Mouse (Mus musculus): ENCODE data around the gene Spryd4.
"Not testable (repeated sequence)": the region's sequence is repeated elsewhere in the genome, so short reads cannot be mapped to it uniquely, and the experiment has no call there.

Spryd4 gene

DNA sequence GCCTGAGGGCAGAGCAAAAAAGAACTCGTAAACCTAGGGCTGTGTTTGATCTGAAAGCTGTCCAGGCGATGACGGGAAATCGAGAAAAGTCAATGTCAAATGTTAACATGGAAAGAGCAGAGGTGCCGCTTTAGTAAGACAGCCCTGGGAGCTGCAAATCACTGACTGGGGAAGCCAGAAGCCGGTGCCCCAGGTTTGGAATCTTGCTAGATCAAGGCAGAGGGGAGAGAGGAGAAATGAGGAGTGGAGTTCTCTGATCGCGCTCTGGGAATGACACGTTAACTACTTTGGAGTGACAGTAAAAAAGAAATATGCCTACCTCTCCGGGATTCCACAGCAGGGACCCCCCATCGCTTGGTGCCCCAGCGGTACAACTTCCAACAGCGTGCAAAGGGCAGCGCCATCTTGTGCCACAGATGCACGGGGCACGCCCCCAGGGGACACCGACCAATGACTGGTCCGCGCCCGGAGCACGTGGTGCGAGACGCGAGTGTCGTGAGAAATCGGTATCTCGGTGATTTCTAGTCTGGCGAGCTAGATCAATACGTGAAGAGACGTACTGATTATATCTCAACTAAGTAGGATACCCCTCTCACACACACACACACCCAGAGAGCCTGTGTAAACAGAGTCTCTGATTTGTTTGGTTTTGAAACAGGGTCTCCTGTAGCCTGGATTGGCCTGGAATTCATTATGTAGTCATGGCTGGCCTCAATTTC, at the start of gene Spryd4:
Gene Spryd4 (minus strand): TSS at position 418 of the 719 bp plus-strand sequence.
- DNase-seq (ENCODE audit: low spot score in 2 of 2): peak; percentile 81 to 90

- not testable (repeated sequence) for DNase-seq (ENCODE audit: low spot score in 2 of 2)
These were observed 48.8 kb upstream of the Spryd4 start for GRCm38 (mm10) chr10:128260376-128260775.

DNA sequence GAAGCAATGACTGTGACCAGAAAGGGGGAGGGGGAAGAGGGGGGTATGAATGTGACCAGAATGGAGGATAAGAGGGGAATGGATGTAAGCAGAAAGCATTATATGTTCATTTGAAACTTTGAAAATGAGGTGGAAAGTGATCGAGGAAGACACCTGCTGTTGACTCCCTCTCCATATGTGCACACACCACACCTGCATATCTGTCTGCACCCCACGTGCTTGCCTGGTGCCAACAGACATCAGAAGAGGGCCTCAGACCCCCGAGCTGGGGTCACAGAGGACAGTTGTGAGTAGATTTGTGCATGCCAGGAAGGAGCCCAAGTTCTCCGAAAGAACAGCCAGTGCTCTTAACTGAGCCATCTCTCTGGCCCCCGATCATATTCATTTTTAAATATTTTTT, 48.3 kb upstream of the Spryd4 start:
- DNase-seq (ENCODE audit: low spot score in 2 of 2): no peak

- no peak for DNase-seq (ENCODE audit: low spot score in 2 of 2)
These were observed 47.3 kb upstream of the Spryd4 start for GRCm38 (mm10) chr10:128258953-128259352.

- no peak for DNase-seq (ENCODE audit: low spot score in 2 of 2)
These were observed 44.7 kb upstream of the Spryd4 start for GRCm38 (mm10) chr10:128256328-128256727.

DNA sequence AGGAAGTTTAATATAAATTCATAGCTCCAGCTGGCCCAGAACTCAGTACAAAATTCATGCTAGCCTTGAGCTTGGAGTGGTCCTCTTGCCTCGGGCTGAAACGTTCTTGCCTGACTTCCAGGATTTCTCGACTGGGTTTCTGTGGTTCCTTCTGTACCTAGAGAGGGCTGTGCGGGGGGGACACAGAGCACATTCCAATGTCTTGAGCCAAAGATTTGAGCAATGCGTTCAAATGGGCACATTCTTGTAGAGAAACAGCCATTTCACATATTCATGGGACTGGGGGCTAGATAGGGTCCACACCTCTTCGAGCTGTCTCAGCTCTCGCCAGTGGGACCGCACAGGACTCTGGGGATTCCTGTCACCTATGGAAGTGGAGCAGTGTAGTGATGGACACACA, 44.3 kb upstream of the Spryd4 start:
- no peak for DNase-seq (ENCODE audit: low spot score in 2 of 2)

DNA sequence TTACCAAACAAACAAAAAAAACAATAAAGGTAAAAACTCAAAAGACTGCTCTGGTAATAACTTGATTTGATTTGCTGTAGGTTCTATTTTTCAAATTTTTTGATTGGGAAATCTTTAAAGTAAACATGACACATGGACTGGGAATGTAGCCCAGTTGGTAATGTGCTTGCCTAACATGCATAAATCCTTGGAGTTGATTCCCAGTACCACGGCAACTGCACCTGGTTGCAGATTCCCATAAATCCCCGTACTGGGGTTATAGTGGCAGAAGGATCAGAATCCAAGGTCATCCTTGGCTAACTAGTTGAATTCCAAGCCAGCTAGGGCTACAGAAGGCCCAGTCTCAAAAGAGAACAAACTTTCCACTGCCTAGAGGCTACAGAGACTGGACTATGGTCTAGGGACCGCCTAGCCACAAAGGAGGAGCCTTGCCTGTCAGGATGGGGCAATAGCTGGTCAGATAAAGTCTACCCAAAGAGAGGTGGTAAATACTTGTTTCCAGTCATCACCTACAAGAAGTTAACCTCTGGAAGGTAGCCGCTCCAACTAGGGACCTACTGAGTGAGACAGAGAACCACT, 42.2 kb upstream of the Spryd4 start, which contains the start of gene Apon:
Gene Apon (plus strand): TSS at position 420 of the 579 bp plus-strand sequence.
- no peak for DNase-seq (ENCODE audit: low spot score in 2 of 2)

DNA sequence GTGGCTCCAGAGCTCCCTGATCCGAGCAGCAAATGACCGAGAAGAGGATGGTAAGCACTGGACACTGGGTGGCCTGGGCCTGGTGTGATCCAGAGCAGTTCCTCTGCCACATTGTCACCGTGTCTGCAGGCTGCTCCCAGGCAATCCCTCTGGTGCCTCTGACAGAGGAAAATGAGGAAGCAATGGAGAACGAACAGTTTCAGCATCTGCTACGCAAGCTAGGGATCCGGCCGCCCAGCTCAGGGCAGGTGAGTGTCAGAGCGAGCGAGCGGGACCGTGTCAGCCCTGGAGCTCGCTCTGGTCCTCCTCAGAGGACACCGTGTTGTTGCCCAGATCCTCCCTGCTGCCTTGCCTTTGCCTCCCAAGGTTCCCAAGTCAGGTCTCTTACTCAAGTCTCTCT, 39.0 kb upstream of the Spryd4 start:
- DNase-seq (ENCODE audit: low spot score in 2 of 2): no peak

DNA sequence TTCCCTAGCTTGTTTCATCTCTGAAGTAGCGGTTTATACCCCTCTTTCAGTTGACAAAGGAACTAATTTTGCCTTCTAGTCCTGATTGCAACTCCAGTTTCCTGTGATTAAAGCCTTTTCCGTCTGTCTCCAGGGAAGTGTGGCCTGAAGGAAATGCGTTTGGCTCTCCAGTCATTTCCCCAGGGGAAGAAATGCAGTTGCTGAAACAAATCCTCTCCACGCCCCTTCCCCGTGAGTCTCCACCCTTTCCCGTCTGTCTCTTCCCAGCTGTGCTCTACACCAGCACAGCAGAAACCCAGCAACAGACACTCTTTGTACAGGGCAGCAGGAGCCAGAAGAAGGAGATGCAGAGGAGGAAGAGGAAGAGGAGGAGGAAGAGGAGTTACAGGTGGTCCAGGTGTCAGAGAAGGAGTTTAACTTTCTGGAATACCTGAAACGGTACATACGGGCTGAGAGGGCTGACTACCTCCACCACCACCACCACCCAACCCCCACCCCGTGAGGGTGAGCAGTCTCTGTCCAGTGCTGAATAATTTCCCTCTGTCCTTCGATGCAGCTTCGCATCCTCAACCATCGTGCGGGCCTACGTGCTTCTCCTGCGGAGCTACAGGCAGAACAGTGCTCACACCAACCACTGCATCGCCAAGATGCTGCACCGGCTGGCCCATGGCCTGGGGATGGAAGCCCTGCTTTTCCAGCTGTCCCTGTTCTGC, 35.6 kb upstream of the Spryd4 start:
- no peak for DNase-seq (ENCODE audit: low spot score in 2 of 2)

GRCm38 (mm10) chr10:128244121-128244520, 32.5 kb upstream of the Spryd4 start:
- no peak for DNase-seq (ENCODE audit: low spot score in 2 of 2)

DNA sequence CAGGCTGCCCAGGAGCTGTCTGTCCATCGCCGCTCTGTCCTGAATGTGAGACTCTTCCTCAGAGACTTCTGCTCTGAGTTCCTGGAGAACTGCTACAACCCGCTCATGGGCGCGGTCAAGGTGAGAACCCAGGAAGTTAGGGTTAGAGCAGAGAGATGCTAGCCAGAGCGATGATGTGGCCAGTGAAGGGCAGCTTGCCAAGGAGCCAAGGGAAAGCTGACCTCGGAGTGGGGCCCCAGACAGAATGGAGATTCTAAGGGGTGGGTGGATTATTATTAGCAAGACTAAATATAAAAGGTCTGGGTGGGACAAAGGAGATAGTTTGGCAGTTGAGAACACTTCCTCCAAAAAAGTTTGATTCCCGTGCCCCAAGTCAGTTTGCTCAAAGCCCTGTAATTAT, 31.6 kb upstream of the Spryd4 start:
- DNase-seq (ENCODE audit: low spot score in 2 of 2): no peak

DNA sequence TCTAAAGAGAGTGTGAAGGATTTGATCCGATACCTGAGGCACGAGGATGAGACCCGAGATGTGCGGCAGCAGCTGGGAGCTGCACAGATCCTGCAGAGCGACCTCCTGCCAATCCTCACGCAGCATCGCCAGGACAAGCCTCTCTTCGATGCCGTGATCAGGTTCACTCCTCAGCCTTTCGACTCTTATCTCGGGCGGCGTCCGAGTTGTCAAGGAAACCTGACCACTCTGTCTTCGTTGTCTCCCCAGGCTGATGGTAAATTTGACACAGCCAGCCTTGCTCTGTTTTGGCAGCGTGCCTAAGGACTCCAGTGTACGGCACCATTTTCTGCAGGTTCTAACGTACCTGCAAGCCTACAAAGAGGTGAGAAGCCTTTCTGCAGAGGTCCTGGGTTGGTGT, 28.5 kb upstream of the Spryd4 start:
- DNase-seq (ENCODE audit: low spot score in 2 of 2): no peak

DNA sequence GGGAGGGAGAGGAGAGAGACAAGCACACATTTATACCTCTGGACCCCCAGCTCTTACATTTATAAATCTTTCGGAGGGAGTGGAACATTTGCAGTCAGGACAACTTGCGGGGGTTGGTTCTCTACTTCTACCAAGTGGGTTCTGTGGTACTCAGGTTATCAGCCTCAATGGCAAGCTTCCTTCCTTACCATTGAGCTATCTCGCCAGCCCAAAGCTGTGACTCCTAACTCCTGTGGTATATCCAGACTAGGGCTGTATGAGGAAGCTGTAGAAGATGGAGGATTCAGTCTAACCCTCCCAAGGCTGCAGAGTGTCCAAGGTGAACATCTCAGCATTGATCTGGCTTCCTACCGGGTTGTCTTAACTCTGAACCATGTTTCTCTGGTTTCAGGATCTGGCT, 27.5 kb upstream of the Spryd4 start:
- no peak for DNase-seq (ENCODE audit: low spot score in 2 of 2)

DNA sequence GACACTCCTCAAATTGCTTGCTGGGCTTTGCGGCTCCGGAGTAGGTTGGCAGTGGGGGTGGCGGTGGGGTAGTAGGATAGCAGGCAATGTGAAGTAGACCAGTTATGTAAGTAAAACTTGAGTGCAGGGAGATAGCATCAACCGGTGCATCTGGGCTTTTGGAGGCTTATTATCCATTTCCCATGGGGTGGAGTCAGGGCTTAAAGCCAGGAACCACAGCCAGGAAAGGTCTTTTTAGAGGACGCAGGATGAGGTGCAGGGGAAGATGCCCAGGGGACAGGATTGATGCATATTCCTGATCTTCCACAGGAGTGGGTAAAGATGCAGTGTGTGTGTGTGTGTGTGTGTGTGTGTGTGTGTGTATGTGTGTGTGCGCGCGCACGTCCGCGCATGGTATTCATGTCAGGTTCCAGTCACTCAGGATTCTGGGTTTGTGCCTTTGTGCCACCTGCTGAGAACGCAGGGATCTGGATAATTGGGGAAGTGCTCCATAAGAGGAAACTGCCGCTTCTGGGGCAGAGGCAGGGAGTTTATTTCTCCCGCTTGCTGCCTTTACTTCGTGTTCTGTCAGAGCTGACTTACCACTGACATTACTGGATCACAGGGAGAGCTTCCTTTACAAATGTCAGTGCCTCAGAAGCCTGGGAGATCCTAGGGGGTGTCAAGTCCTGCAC, 26.3 kb upstream of the Spryd4 start:
- DNase-seq (ENCODE audit: low spot score in 2 of 2): no peak

DNA sequence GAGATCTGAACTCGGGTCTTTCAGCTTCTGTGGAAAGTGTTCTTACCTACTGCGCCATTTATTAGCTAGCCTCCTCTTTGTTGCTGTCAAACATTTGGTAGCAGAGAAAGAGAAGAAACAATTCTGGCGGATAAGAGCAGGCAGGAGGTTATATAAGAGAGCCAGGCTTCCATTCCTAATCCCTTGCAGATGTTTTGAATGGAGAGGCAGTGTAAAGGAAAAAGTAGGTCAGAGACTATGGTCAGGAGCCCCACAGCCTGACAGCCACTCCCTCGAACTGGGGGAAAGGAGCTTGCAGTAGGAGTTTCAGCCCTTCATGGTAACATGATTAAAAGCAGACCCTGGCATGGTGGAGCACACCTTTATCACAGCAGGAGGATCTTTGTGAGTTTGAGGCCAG, 24.7 kb upstream of the Spryd4 start:
- no peak for DNase-seq (ENCODE audit: low spot score in 2 of 2)

GRCm38 (mm10) chr10:128232420-128232985, 20.9 kb upstream of the Spryd4 start:
- DNase-seq (ENCODE audit: low spot score in 2 of 2): peak in 1 of 2 experiments; percentile 38

- DNase-seq (ENCODE audit: low spot score in 2 of 2): peak; percentile 70 to 86
These were observed 20.3 kb upstream of the Spryd4 start, which contains the start of gene Timeless for GRCm38 (mm10) chr10:128231697-128232419. Gene Timeless (plus strand): TSS chr10:128232065.

DNA sequence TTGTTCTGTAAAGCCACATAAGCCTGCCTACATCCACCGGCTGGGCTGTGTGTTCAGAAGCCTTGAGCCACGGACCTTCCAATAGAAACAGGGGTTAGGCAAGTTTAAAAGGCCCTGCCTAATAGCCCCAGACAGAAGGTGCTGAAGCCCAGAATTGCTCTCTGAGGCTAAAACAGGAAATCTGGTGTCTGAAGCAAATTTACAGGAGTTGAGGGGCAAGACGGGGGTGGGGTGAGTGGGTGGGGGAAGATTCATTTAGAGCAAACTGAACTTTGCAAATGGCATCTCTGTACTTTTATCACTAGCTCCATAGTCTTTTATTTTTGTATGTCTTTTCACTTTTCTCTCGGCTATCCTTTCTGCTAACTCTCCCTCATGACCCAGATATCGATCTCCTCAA, 19.5 kb upstream of the Spryd4 start:
- DNase-seq (ENCODE audit: low spot score in 2 of 2): no peak

- no peak for DNase-seq (ENCODE audit: low spot score in 2 of 2)
These were observed 19.0 kb upstream of the Spryd4 start for GRCm38 (mm10) chr10:128230582-128230981.

DNA sequence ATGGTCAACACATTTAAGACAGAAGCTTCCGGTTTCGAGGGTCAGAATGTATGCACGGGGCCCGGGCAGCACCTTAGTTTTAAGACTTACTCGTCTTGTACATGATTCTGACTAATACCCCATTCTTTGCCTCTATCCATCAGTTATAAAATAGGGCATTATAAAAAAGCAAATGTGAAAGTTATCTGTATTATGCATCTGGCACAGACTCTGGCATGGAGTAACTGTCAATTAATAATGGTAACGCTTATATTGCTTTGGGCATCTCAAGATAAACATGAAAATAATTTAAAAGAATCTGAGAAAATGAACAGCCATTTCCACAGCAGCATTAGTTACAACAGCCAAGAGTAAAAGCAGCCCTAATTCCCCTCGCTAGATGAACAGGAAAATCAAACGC, 16.4 kb upstream of the Spryd4 start:
- DNase-seq (ENCODE audit: low spot score in 2 of 2): no peak

DNA sequence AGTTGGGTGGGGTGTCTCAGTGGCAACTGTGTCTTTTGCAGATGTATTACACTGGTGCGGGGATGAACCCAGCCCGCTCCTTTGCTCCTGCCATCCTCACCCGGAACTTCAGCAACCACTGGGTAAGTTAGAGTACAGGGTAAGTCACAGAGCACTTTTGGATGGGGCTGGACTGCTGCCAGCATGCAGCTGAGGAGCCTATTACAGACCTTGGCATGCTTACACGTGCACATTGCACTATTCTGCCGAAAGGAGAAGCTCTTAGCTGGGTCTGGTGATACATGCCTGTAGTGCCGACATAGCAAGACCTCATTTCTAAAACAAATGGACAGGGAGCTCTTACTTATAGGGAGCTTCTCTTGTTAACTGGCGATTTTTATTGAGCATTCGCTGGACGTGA, 16.0 kb upstream of the Spryd4 start:
- no peak for DNase-seq (ENCODE audit: low spot score in 2 of 2)
